ENCODE assay signal across 27 mouse cellular contexts in the genomic region with DNA sequence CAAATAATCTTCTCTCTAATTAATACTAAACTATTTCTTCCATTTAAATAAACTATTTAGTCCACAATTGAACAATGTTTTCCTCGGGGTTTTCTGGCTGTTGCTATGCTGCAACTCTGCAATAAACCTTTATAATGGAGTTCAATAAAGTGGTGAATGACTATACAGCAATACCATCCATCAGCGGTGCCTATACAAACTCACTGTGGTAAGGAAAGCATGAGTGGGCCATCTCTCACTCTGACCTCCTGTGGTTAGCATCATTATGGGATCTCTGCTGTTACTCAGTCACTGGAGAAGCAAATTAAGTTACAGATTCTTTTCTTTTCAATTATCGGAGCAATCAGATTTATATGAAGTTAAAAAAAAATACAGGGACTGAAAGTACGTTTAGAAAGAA.
DNase-seq lines count a peak whose midpoint lies in the region; ATAC-seq lines count a peak whose summit lies in the region.
"Had no signal": no experiment of that assay in that cellular context is flagged by ENCODE, and none has a peak within 500 bp of the region (broad histone marks: within the 10 kb centered on the region; RNA-seq: fewer than 3 reads in every experiment).

No protein-coding gene starts in this region.

- no peaks in the 10 kb centered on the region for H3K36me3 ChIP-seq in hindbrain, embryonic 14.5 days (replicated peaks; ENCODE audit: control insufficient read depth, insufficient read depth)
- no peaks in the 10 kb centered on the region for H3K36me3 ChIP-seq in hindbrain, embryonic 12.5 days
- H3K36me3 ChIP-seq in neural tube, embryonic 13.5 days = no peaks in the 10 kb centered on the region
- H3K36me3 ChIP-seq: forebrain, embryonic 10.5 days; G1E; heart, embryonic 10.5 days; heart, embryonic 13.5 days; hindbrain, embryonic 15.5 days had no signal

- WGBS in hindbrain, embryonic 14.5 days = 58% methylated on average over 4 of the region's 4 CpGs
- WGBS in hindbrain, embryonic 12.5 days = 64% methylated on average over 4 of the region's 4 CpGs
- 20% methylated on average over 4 of the region's 4 CpGs for WGBS in neural tube, embryonic 13.5 days

- no peaks in the 10 kb centered on the region for H3K27me3 ChIP-seq in hindbrain, embryonic 14.5 days (ENCODE audit: control insufficient read depth, insufficient read depth, low read length)
- no peaks in the 10 kb centered on the region for H3K27me3 ChIP-seq in hindbrain, embryonic 12.5 days
- no peaks in the 10 kb centered on the region for H3K27me3 ChIP-seq in neural tube, embryonic 13.5 days
- H3K27me3 ChIP-seq: CH12.LX; forebrain, embryonic 13.5 days; heart, embryonic 13.5 days; hindbrain, embryonic 15.5 days; Patski had no signal

- DNase-seq in hindbrain, embryonic 14.5 days (ENCODE audit: low spot score) = no peak
- peak; percentile 2 for DNase-seq in mesoderm, embryonic 11.5 days (ENCODE audit: low read depth, low spot score)
- DNase-seq in urinary bladder, adult 18-20 months (ENCODE audit: low spot score in 2 of 2) = no peak
- DNase-seq in liver = no peak
- DNase-seq: adrenal gland, postnatal 10 days; adrenal gland, postnatal 36 days; B cell, adult 2 months; cerebellum, adult 18-20 months; cerebellum, adult 9-10 months; cerebellum, postnatal 14 days; gastrocnemius, postnatal 10 days; gastrocnemius, postnatal 36 days; heart, adult 2 months; heart, postnatal 14 days; heart, postnatal 4 days had no signal

- H3K4me2 ChIP-seq in hindbrain, embryonic 14.5 days (replicated peaks) = no peak overlapping the region
- no peak overlapping the region for H3K4me2 ChIP-seq in hindbrain, embryonic 12.5 days (replicated peaks)
- no peak overlapping the region for H3K4me2 ChIP-seq in neural tube, embryonic 13.5 days
- H3K4me2 ChIP-seq: forebrain, embryonic 13.5 days; heart, embryonic 13.5 days; hindbrain, embryonic 15.5 days had no signal

- H3K4me1 ChIP-seq in hindbrain, embryonic 14.5 days (replicated peaks; ENCODE audit: control insufficient read depth, insufficient read depth, low read length) = no peaks in the 10 kb centered on the region
- H3K4me1 ChIP-seq in hindbrain, embryonic 12.5 days = no peaks in the 10 kb centered on the region
- no peaks in the 10 kb centered on the region; the same call in 1 of the 2 replicates for H3K4me1 ChIP-seq in neural tube, embryonic 13.5 days (replicated peaks)
- H3K4me1 ChIP-seq: forebrain, embryonic 10.5 days; forebrain, embryonic 13.5 days; heart, embryonic 10.5 days; heart, embryonic 13.5 days; hindbrain, embryonic 15.5 days had no signal

- no peak overlapping the region for H3K9ac ChIP-seq in hindbrain, embryonic 14.5 days
- no peak overlapping the region for H3K9ac ChIP-seq in hindbrain, embryonic 12.5 days
- H3K9ac ChIP-seq in neural tube, embryonic 13.5 days = no peak overlapping the region
- H3K9ac ChIP-seq: forebrain, embryonic 13.5 days; heart, embryonic 13.5 days; hindbrain, embryonic 15.5 days had no signal

- ATAC-seq in hindbrain, embryonic 14.5 days (ENCODE audit: low FRiP score) = peak; percentile 55; the same call in 1 of the 2 replicates
- ATAC-seq in hindbrain, embryonic 12.5 days (ENCODE audit: low FRiP score) = no peak
- peak; percentile 71; the same call in 1 of the 2 replicates for ATAC-seq in neural tube, embryonic 13.5 days (ENCODE audit: low read depth)
- ATAC-seq: forebrain, embryonic 13.5 days; forebrain, embryonic 16.5 days; inflammation-experienced regulatory T-cells, adult 6 months; Patski had no signal

- no peak overlapping the region for H3K27ac ChIP-seq in hindbrain, embryonic 14.5 days
- H3K27ac ChIP-seq in hindbrain, embryonic 12.5 days = no peak overlapping the region
- no peak overlapping the region for H3K27ac ChIP-seq in neural tube, embryonic 13.5 days (replicated peaks)
- H3K27ac ChIP-seq: forebrain, embryonic 10.5 days; forebrain, embryonic 13.5 days; heart, adult 2 months; heart, embryonic 10.5 days; heart, embryonic 13.5 days; hindbrain, embryonic 15.5 days had no signal

- H3K4me3 ChIP-seq in hindbrain, embryonic 14.5 days (replicated peaks; ENCODE audit: low read length) = no peak overlapping the region
- no peak overlapping the region for H3K4me3 ChIP-seq in hindbrain, embryonic 12.5 days
- H3K4me3 ChIP-seq in neural tube, embryonic 13.5 days = no peak overlapping the region
- H3K4me3 ChIP-seq: forebrain, embryonic 10.5 days; forebrain, embryonic 13.5 days; heart, adult 2 months; heart, embryonic 10.5 days; heart, embryonic 13.5 days; hindbrain, embryonic 15.5 days had no signal

- H3K9me3 ChIP-seq in hindbrain, embryonic 14.5 days (ENCODE audit: control insufficient read depth, low read length) = no peaks in the 10 kb centered on the region
- H3K9me3 ChIP-seq in hindbrain, embryonic 12.5 days (replicated peaks) = no peaks in the 10 kb centered on the region
- no peaks in the 10 kb centered on the region for H3K9me3 ChIP-seq in neural tube, embryonic 13.5 days
- H3K9me3 ChIP-seq: forebrain, embryonic 10.5 days; forebrain, embryonic 13.5 days; G1E; heart, embryonic 10.5 days; heart, embryonic 13.5 days; hindbrain, embryonic 15.5 days had no signal
